Mouse (Mus musculus): ENCODE data around the gene Gprin1. TPM values are rescaled to one million over a fixed set of nuclear protein-coding genes. Genes with fewer than 3 reads are reported as not detected.

Gene Gprin1
- polyA plus RNA-seq, 2 experiments, result 0.01 to 0.03 TPM

DNA sequence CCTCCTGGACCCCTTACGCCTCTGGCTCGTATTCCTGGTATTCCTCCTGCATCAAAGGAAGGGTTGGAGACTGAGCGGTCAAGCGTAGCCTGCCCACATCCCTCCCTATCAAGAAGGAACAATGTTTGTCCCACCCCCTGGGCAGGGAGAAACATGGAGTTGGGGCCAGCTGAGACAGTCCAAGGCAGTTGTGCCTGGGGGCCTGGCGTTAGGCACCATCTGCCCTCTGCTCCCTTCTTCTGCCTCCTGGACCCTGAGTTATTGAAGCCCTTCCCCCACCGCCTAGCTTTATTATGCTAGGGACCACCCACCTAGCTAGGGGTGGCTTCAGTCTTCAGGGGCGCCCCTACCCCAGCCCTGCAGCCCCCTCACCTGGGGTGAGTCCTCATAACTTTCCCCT, 9.8 kb upstream of the Gprin1 start:
- no peak overlapping the region for H3K27ac ChIP-seq
- H3K4me2 ChIP-seq (ENCODE audit: low read depth), result no peak overlapping the region
- no peak for ATAC-seq (ENCODE audit: insufficient read depth)
- no peak for DNase-seq (ENCODE audit: low read depth in 3 of 3, low spot score in 3 of 3)
- H3K27me3 ChIP-seq (ENCODE audit: control insufficient read depth, insufficient read depth, low read length), result peaks cover 15% of the 10 kb centered on the region
- H3K36me3 ChIP-seq (replicated peaks; ENCODE audit: control insufficient read depth, insufficient read depth, low read depth), result no peaks in the 10 kb centered on the region
- 20% methylated on average over 7 of the region's 7 CpGs for WGBS (ENCODE audit: insufficient replicate concordance)
- H3K9me3 ChIP-seq (ENCODE audit: control insufficient read depth, low read length), result no peaks in the 10 kb centered on the region
- 0 out of 4 replicates have a peak, but pooled peaks cover 0 to 2% of the 10 kb centered on the region in 2 experiments for H3K4me1 ChIP-seq (replicated peaks; ENCODE audit: control insufficient read depth in 2 of 2, insufficient read depth in 2 of 2, low read length in 1 of 2)
- H3K4me3 ChIP-seq (ENCODE audit: insufficient read depth in 1 of 2, low read depth in 2 of 2, low read length in 2 of 2), result no peak overlapping the region
- TF ChIP-seq EP300 (IDR thresholded peaks at IDR 0.05; ENCODE audit: low read depth) (no peak), CTCF (IDR thresholded peaks at IDR 0.05; ENCODE audit: low read depth) (no peak)
- H3K9ac ChIP-seq (replicated peaks), result no peak overlapping the region

DNA sequence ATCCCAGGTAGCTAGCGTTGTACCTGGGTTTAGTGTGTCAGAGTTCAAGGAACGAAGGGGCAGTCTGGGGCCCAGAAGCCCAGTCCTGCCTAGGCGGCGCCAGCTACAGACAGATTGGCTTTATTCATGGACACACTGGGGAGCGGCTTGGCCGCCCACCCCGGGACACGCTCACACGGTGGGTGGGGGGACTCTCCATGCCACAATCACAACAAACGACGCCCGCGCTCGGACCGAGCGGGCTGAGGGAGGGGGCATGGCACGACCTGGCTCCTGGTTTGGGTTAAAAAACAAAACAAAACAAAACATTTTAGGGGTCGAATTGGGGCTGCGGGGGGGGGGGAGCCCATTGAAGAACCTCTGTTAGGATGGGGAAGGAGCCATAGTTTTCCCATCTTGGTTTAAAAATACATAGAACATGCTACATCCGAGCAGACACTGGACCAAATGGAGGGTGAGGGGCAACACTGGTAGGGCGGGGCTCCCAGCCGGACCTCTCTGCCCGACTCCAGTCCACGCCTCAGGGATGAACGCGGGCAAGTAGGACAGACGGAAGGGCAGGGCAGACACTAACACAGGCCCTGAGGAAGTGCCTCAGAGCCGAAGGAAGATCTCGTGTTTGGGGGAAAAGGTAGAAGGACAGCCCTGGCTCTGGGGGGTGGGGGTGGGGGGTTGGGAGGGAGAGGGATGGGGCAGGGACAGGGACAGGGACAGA, 9.2 kb upstream of the Gprin1 start:
- Histone ChIP-seq H3K27ac (no peak overlapping the region), H3K27me3 (ENCODE audit: control insufficient read depth, insufficient read depth, low read length) (peaks cover 13% of the 10 kb centered on the region), H3K36me3 (replicated peaks; ENCODE audit: control insufficient read depth, insufficient read depth, low read depth) (no peaks in the 10 kb centered on the region), H3K9me3 (ENCODE audit: control insufficient read depth, low read length) (no peaks in the 10 kb centered on the region), H3K9ac (replicated peaks) (no peak overlapping the region), H3K4me3 (ENCODE audit: insufficient read depth in 1 of 2, low read depth in 2 of 2, low read length in 2 of 2) (no peak overlapping the region), H3K4me2 (ENCODE audit: low read depth) (peak overlapping the region; percentile 2; the same call in 1 of the 2 replicates), H3K4me1 (replicated peaks; ENCODE audit: control insufficient read depth in 2 of 2, insufficient read depth in 2 of 2, low read length in 1 of 2) (0 out of 4 replicates have a peak, but pooled peaks cover 0 to 2% of the 10 kb centered on the region in 2 experiments)
- DNase-seq (ENCODE audit: low read depth in 3 of 3, low spot score in 3 of 3), result no peak
- no peak for ATAC-seq (ENCODE audit: insufficient read depth)
- no peak for TF ChIP-seq EP300 (IDR thresholded peaks at IDR 0.05; ENCODE audit: low read depth)
- no peak for TF ChIP-seq CTCF (IDR thresholded peaks at IDR 0.05; ENCODE audit: low read depth)
- 4% methylated on average over 29 of the region's 29 CpGs for WGBS (ENCODE audit: insufficient replicate concordance)

DNA sequence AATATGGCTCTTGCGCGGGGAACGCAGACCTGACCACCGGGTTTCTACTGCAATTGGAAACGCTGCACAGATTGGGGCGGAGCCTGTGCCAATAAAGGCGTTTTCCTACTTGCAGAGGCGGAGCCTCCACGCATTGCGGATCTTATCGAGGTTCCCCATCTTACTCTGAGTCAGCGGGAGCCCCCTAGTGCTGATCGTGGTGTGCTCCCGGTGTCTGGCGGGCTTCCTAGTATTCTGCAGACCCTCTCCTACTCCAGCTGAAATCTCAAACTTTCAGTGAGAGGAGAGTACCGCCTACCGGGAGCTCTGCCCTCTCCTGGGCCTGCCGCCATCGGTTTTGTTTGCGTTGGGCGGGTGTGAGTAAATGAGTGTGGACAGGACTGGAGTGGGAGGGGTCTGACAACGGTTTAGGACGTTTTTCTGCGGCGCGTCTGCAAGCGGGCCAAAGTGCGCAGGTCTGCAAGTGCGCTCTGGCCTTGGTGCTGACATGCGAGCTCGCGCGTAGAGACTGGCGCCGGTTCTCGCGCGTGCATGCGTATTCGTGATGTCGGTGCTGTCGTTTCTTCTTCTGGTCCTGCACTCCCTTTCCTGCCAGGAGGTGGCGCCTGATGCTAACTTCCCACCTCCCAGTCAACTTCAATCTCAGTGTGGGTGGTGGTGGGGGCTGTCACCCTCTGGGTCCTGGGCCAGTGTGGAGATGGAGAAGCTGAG, 8.5 kb upstream of the Gprin1 start:
- H3K36me3 ChIP-seq (replicated peaks; ENCODE audit: control insufficient read depth, insufficient read depth, low read depth), result no peaks in the 10 kb centered on the region
- peak; percentile 64 for ATAC-seq (ENCODE audit: insufficient read depth)
- H3K27ac ChIP-seq, result no peak overlapping the region
- peak; percentile 43 to 54 (median 47) for DNase-seq (ENCODE audit: low read depth in 3 of 3, low spot score in 3 of 3)
- no peaks in the 10 kb centered on the region for H3K9me3 ChIP-seq (ENCODE audit: control insufficient read depth, low read length)
- under 1% methylated on average over 43 of the region's 43 CpGs for WGBS (ENCODE audit: insufficient replicate concordance)
- H3K9ac ChIP-seq (replicated peaks), result no peak overlapping the region
- H3K27me3 ChIP-seq (ENCODE audit: control insufficient read depth, insufficient read depth, low read length), result peaks cover 13% of the 10 kb centered on the region
- no peak for TF ChIP-seq EP300 (IDR thresholded peaks at IDR 0.05; ENCODE audit: low read depth)
- TF ChIP-seq CTCF (IDR thresholded peaks at IDR 0.05; ENCODE audit: low read depth), result peak; percentile 77
- H3K4me2 ChIP-seq (ENCODE audit: low read depth), result peak overlapping the region; percentile 28
- 0 out of 4 replicates have a peak, but pooled peaks cover 0 to 2% of the 10 kb centered on the region in 2 experiments for H3K4me1 ChIP-seq (replicated peaks; ENCODE audit: control insufficient read depth in 2 of 2, insufficient read depth in 2 of 2, low read length in 1 of 2)
- peak overlapping the region in 1 of 2 experiments; percentile 24; a peak in 2 of 4 replicates for H3K4me3 ChIP-seq (ENCODE audit: insufficient read depth in 1 of 2, low read depth in 2 of 2, low read length in 2 of 2)

DNA sequence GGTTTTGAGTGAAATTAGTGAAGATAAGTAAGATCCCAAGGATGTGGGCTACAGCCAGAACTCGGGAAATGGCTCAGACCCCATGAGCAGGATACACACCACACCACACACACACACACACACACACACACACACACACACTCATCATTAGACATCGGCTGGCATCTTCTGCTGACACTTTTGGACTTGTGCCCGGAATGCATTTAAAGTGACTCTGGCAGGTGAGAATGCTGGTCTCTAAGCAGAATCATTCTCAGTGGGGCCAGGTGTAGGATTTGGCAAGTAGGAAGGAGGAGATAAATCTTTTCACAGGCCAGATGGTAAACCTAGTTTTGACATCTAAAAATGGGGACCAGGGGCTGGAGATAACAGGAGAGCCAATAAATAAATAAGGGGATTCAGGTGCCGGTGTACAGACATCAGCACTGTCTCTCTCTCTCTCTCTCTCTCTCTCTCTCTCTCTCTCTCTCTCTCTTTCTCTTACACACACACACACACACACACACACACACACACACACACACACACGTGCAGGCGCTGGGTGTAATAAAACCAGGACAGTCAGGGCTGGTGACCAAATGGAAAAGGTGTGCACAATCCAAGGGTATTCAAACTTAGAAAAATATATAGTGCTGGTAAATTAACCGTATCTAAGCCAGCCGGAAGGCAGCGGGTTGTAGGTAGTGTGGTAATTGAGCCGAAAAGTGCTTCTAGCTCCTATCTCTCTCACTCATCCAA, 7.6 kb upstream of the Gprin1 start:
- H3K27me3 ChIP-seq (ENCODE audit: control insufficient read depth, insufficient read depth, low read length), result peaks cover 13% of the 10 kb centered on the region
- H3K4me2 ChIP-seq (ENCODE audit: low read depth), result no peak overlapping the region
- no peak for DNase-seq (ENCODE audit: low read depth in 3 of 3, low spot score in 3 of 3)

More for the DNA sequence above, 7.6 kb upstream of the Gprin1 start:
- ATAC-seq (ENCODE audit: insufficient read depth), result no peak
- Histone ChIP-seq H3K4me3 (ENCODE audit: insufficient read depth in 1 of 2, low read depth in 2 of 2, low read length in 2 of 2) (no peak overlapping the region), H3K36me3 (replicated peaks; ENCODE audit: control insufficient read depth, insufficient read depth, low read depth) (no peaks in the 10 kb centered on the region), H3K9ac (replicated peaks) (no peak overlapping the region), H3K27ac (no peak overlapping the region), H3K9me3 (ENCODE audit: control insufficient read depth, low read length) (no peaks in the 10 kb centered on the region), H3K4me1 (replicated peaks; ENCODE audit: control insufficient read depth in 2 of 2, insufficient read depth in 2 of 2, low read length in 1 of 2) (0 out of 4 replicates have a peak, but pooled peaks cover 0 to 2% of the 10 kb centered on the region in 2 experiments)
- no peak for TF ChIP-seq CTCF (IDR thresholded peaks at IDR 0.05; ENCODE audit: low read depth)
- no peak for TF ChIP-seq EP300 (IDR thresholded peaks at IDR 0.05; ENCODE audit: low read depth)
- WGBS (ENCODE audit: insufficient replicate concordance), result 40% methylated on average over 10 of the region's 10 CpGs
